Comparison of ENCODE assay signal across 8 mouse cellular contexts in genomic region chr11:110448726-110449161, GRCm38 (mm10). TPM values are rescaled to one million over a fixed set of nuclear protein-coding genes. Genes with fewer than 3 reads are reported as not detected.
DNase-seq lines count a peak whose midpoint lies in the region; ATAC-seq and TF ChIP-seq lines count a peak whose summit lies in the region.

No protein-coding gene starts in this region.

- peak overlapping the region; percentile 23; the same call in 1 of the 2 replicates for H3K9ac ChIP-seq in embryonic facial prominence, embryonic 11.5 days (replicated peaks; ENCODE audit: low read length)
- H3K9ac ChIP-seq in lung, embryonic 15.5 days: no peak overlapping the region

- H3K4me3 ChIP-seq in spleen, adult 2 months (ENCODE audit: extremely low read depth, insufficient read depth, insufficient read length): peak overlapping the region; percentile 40; the same call in 1 of the 2 replicates
- H3K4me3 ChIP-seq in embryonic facial prominence, embryonic 11.5 days (ENCODE audit: low read depth, low read length): 0 out of 2 replicates have a peak overlapping the region, but pooled peaks have one; percentile 14
- H3K4me3 ChIP-seq in heart, embryonic 10.5 days: peak overlapping the region; percentile 54
- H3K4me3 ChIP-seq in lung, embryonic 15.5 days: 0 out of 2 replicates have a peak overlapping the region, but pooled peaks have one; percentile 5

- no peak for DNase-seq in spleen, adult 2 months (ENCODE audit: low read depth in 1 of 2, low spot score in 2 of 2)
- no peak for DNase-seq in spleen, postnatal 14 days (ENCODE audit: low spot score in 2 of 2)
- DNase-seq in embryonic facial prominence, embryonic 11.5 days (ENCODE audit: low spot score): peak; percentile 40
- DNase-seq in heart, embryonic 10.5 days (ENCODE audit: low spot score): no peak
- peak; percentile 39 to 62 for DNase-seq in kidney, adult 8-10 months
- DNase-seq in skeletal muscle tissue, adult 2 months (ENCODE audit: low read depth, low spot score): peak; percentile 94
- DNase-seq in right cerebral cortex, postnatal 14 days: no peak

- WGBS in spleen, adult 2 months: 32% methylated on average over 12 of the region's 12 CpGs
- WGBS in embryonic facial prominence, embryonic 11.5 days: under 1% methylated on average over 12 of the region's 12 CpGs
- 1% methylated on average over 12 of the region's 12 CpGs for WGBS in heart, embryonic 10.5 days
- WGBS in lung, embryonic 15.5 days: 13% methylated on average over 12 of the region's 12 CpGs

- no peaks in the 10 kb centered on the region for H3K27me3 ChIP-seq in spleen, adult 2 months (ENCODE audit: control insufficient read depth, insufficient read depth, low read length)
- H3K27me3 ChIP-seq in embryonic facial prominence, embryonic 11.5 days (ENCODE audit: control insufficient read depth, insufficient read depth, low read length): no peaks in the 10 kb centered on the region
- peaks cover 15% of the 10 kb centered on the region; the same call in 1 of the 2 replicates for H3K27me3 ChIP-seq in heart, embryonic 10.5 days (ENCODE audit: insufficient read depth, poor library complexity, severe bottlenecking)
- H3K27me3 ChIP-seq in lung, embryonic 15.5 days: no peaks in the 10 kb centered on the region

- peaks cover 10% of the 10 kb centered on the region; the same call in 1 of the 2 replicates for H3K4me1 ChIP-seq in spleen, adult 2 months (ENCODE audit: control insufficient read depth, insufficient read depth, insufficient read length)
- H3K4me1 ChIP-seq in embryonic facial prominence, embryonic 11.5 days (ENCODE audit: control insufficient read depth, insufficient read depth, low read length): peaks cover 6% of the 10 kb centered on the region
- peaks cover 29% of the 10 kb centered on the region for H3K4me1 ChIP-seq in heart, embryonic 10.5 days
- peaks cover 48% of the 10 kb centered on the region for H3K4me1 ChIP-seq in lung, embryonic 15.5 days

- TF ChIP-seq CTCF in spleen, adult 2 months (IDR thresholded peaks at IDR 0.05; ENCODE audit: extremely low read depth, insufficient read depth, insufficient read length, insufficient replicate concordance): no peak

- H3K9me3 ChIP-seq in embryonic facial prominence, embryonic 11.5 days (replicated peaks; ENCODE audit: control insufficient read depth, low read length): no peaks in the 10 kb centered on the region
- no peaks in the 10 kb centered on the region for H3K9me3 ChIP-seq in heart, embryonic 10.5 days
- H3K9me3 ChIP-seq in lung, embryonic 15.5 days: no peaks in the 10 kb centered on the region

- TF ChIP-seq POLR2A in spleen, adult 2 months (IDR thresholded peaks at IDR 0.05; ENCODE audit: low read depth, low read length): no peak

- peak overlapping the region; percentile 46 for H3K27ac ChIP-seq in spleen, adult 2 months (ENCODE audit: insufficient read depth, low read length)
- H3K27ac ChIP-seq in embryonic facial prominence, embryonic 11.5 days (replicated peaks; ENCODE audit: low read depth, low read length): peak overlapping the region; percentile 43; the same call in 1 of the 2 replicates
- H3K27ac ChIP-seq in heart, embryonic 10.5 days: peak overlapping the region; percentile 9; the same call in 1 of the 2 replicates
- no peak overlapping the region for H3K27ac ChIP-seq in lung, embryonic 15.5 days

- no peaks in the 10 kb centered on the region for H3K36me3 ChIP-seq in spleen, adult 2 months (ENCODE audit: control insufficient read depth, insufficient read depth, low read length)
- no peaks in the 10 kb centered on the region for H3K36me3 ChIP-seq in embryonic facial prominence, embryonic 11.5 days (replicated peaks; ENCODE audit: control insufficient read depth, insufficient read depth, low read depth, low read length)
- H3K36me3 ChIP-seq in heart, embryonic 10.5 days: no peaks in the 10 kb centered on the region
- no peaks in the 10 kb centered on the region for H3K36me3 ChIP-seq in lung, embryonic 15.5 days

- peak overlapping the region; percentile 38 for H3K4me2 ChIP-seq in embryonic facial prominence, embryonic 11.5 days (ENCODE audit: low read depth, low read length)
- peak overlapping the region; percentile 43 for H3K4me2 ChIP-seq in lung, embryonic 15.5 days

- peak; percentile 49; the same call in 1 of the 2 replicates for ATAC-seq in embryonic facial prominence, embryonic 11.5 days (replicated peaks; ENCODE audit: insufficient number of reproducible peaks, low FRiP score, low TSS enrichment, low read depth)
- no peak for ATAC-seq in lung, embryonic 15.5 days (ENCODE audit: borderline replicate concordance, extremely low read depth, low FRiP score, low TSS enrichment)

RNA-seq across cellular contexts. Expression of gene Map2k6, which starts 49.8 kb away (rescaled TPM):
- 2.1 and 2.8 TPM in 2 replicates for polyA plus RNA-seq in spleen, adult 2 months (2012; rRNA removed)
- 54.0 and 54.3 TPM in 2 replicates for polyA plus RNA-seq in embryonic facial prominence, embryonic 11.5 days (2014; fragmentation: Nextera tagmentation; extraction: Ambion mirVana)
- 14.7 and 22.5 TPM in 2 replicates for polyA plus RNA-seq in heart, embryonic 10.5 days (2016; fragmentation: Nextera tagmentation; extraction: Ambion mirVana)
- 20.6 and 21.2 TPM in 2 replicates for polyA plus RNA-seq in lung, embryonic 15.5 days (2015; fragmentation: Nextera tagmentation; extraction: Ambion mirVana)

Comparison
In these comparisons a context has a peak if more than half of its experiments do, and no peak if none do; other contexts are left out.
1. DNase-seq: peak in embryonic facial prominence, embryonic 11.5 days (single experiment), kidney, adult 8-10 months (2 of 2) and skeletal muscle tissue, adult 2 months (single experiment); none in spleen, adult 2 months (0 of 2), spleen, postnatal 14 days (0 of 2), heart, embryonic 10.5 days (single experiment) and right cerebral cortex, postnatal 14 days (single experiment).
2. Peak in every context shown above with its lines, with median percentiles within 50 percentile points of each other: H3K4me3 ChIP-seq.